ENCODE assay signal across 13 mouse cellular contexts in genomic region chrX:36837069-36837676, GRCm38 (mm10).
"Had no signal": no experiment of that assay in that cellular context is flagged by ENCODE, and none has a peak within 500 bp of the region (broad histone marks: within the 10 kb centered on the region; RNA-seq: fewer than 3 reads in every experiment).

No protein-coding gene starts in this region.

- H3K4me2 ChIP-seq: limb, embryonic 12.5 days; limb, embryonic 15.5 days; liver, embryonic 13.5 days; midbrain, embryonic 11.5 days had no signal

- H3K27me3 ChIP-seq: limb, embryonic 12.5 days; limb, embryonic 15.5 days; liver, embryonic 13.5 days had no signal

- H3K36me3 ChIP-seq: limb, embryonic 12.5 days; limb, embryonic 15.5 days; liver, embryonic 13.5 days had no signal

- H3K9me3 ChIP-seq: limb, embryonic 12.5 days; limb, embryonic 15.5 days; liver, embryonic 13.5 days had no signal

- H3K27ac ChIP-seq: limb, embryonic 12.5 days; limb, embryonic 15.5 days; liver, embryonic 13.5 days had no signal

- H3K4me3 ChIP-seq: limb, embryonic 12.5 days; limb, embryonic 15.5 days; liver, embryonic 13.5 days had no signal

- H3K4me1 ChIP-seq: limb, embryonic 12.5 days; limb, embryonic 15.5 days had no signal

- H3K9ac ChIP-seq: limb, embryonic 12.5 days; limb, embryonic 15.5 days; liver, embryonic 13.5 days had no signal

- DNase-seq: kidney, postnatal 14 days; kidney, postnatal 4 days; left cerebral cortex, postnatal 4 days; liver, embryonic 13.5 days; lung, adult 2 months; lung, postnatal 14 days; lung, postnatal 4 days; midbrain, embryonic 14.5 days; thymus, adult 18-20 months; thymus, postnatal 4 days had no signal
